Mouse (Mus musculus): ENCODE data around the gene Synpo2. TPM values are rescaled to one million over a fixed set of nuclear protein-coding genes. Genes with fewer than 3 reads are reported as not detected.
"Not testable (repeated sequence)": the region's sequence is repeated elsewhere in the genome, so short reads cannot be mapped to it uniquely, and the experiment has no call there.

Gene Synpo2
- polyA plus RNA-seq, 1 experiment from 2014 or later = 19.9 TPM

DNA sequence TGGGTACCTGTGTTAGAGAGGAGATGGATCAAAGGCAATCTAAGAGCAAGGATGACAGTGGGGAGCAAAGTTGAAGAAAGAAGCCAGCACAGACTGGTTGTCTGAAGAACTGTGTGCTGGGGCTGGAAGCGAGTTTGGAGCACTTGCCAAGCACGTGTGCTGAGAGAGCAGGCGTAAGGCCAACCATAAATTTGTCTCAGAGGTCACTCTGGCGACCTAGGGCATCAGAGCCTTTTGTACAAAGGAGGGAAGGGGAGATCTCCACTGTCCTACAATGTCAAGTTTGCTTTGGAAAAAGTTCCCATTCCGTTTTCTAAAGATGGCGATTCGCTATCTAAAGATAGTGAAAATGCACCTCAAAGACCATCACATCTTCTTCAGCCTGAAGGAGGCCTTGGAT, 107.9 kb downstream of the Synpo2 start:
- Histone ChIP-seq H3K36me3 (ENCODE audit: control insufficient read depth, insufficient read depth, low read length) (no peaks in the 10 kb centered on the region), H3K9ac (ENCODE audit: low read length) (no peak overlapping the region), H3K4me3 (ENCODE audit: low read depth, low read length) (no peak overlapping the region), H3K27me3 (ENCODE audit: control insufficient read depth, insufficient read depth, low read length) (no peaks in the 10 kb centered on the region), H3K4me1 (replicated peaks; ENCODE audit: control insufficient read depth, insufficient read depth) (no peaks in the 10 kb centered on the region), H3K9me3 (ENCODE audit: control insufficient read depth, low read length) (no peaks in the 10 kb centered on the region), H3K4me2 (replicated peaks; ENCODE audit: low read depth) (no peak overlapping the region), H3K27ac (replicated peaks) (no peak overlapping the region)
- ATAC-seq (ENCODE audit: low FRiP score, low TSS enrichment) (no peak), DNase-seq (ENCODE audit: low spot score) (no peak)
- WGBS = 64% methylated on average over 7 of the region's 7 CpGs
- TF ChIP-seq EP300 (optimal IDR thresholded peaks at IDR 0.05) (no peak), CTCF (IDR thresholded peaks at IDR 0.05; ENCODE audit: low read depth) (no peak)

DNA sequence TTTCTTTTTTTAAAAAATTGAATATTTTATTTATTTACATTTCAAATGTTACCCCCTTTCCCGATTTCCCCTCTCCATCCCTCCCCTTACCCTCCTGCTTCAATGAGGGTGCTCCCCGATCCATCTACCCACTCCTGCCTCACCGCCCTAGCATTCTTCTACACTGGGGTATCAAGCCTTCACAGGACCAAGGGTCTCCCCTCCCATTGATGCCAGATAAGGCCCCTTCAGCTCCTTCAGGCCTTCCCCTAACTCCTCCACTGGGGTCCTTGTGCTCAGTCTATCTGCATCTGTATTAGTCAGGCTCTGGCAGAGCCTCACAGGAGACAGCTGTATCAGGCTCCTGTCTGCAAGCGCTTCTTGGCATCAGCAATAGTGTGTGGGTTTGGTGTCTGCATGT, 109.2 kb downstream of the Synpo2 start:
- H3K9me3 ChIP-seq (ENCODE audit: control insufficient read depth, low read length); H3K27ac ChIP-seq (replicated peaks); H3K9ac ChIP-seq (ENCODE audit: low read length); H3K4me2 ChIP-seq (replicated peaks; ENCODE audit: low read depth); H3K4me1 ChIP-seq (replicated peaks; ENCODE audit: control insufficient read depth, insufficient read depth); H3K36me3 ChIP-seq (ENCODE audit: control insufficient read depth, insufficient read depth, low read length); H3K4me3 ChIP-seq (ENCODE audit: low read depth, low read length); DNase-seq (ENCODE audit: low spot score); ATAC-seq (ENCODE audit: low FRiP score, low TSS enrichment); H3K27me3 ChIP-seq (ENCODE audit: control insufficient read depth, insufficient read depth, low read length): not testable (repeated sequence)
- WGBS = 94% methylated on average over 4 of the region's 4 CpGs

DNA sequence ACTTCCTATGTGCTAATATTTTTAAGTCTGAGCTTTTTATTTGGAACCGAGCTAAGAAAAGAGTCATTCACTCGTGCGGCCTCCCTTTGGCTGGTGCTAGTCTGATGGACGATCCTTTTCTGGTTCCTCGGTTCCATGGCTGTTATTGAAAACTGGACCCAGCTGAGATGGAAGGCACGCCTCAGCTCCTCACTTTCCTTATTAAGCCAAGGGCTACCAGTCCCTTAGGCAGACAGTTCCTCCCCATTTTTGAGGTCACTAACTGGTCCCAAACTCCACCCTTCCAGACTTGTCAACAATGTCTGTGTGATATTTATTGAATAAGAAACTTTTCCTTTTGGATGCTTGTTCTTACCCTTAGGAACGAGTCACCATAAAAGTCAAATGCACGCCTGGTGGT, 112.1 kb downstream of the Synpo2 start:
- H3K27me3 ChIP-seq (ENCODE audit: control insufficient read depth, insufficient read depth, low read length) = no peaks in the 10 kb centered on the region

DNA sequence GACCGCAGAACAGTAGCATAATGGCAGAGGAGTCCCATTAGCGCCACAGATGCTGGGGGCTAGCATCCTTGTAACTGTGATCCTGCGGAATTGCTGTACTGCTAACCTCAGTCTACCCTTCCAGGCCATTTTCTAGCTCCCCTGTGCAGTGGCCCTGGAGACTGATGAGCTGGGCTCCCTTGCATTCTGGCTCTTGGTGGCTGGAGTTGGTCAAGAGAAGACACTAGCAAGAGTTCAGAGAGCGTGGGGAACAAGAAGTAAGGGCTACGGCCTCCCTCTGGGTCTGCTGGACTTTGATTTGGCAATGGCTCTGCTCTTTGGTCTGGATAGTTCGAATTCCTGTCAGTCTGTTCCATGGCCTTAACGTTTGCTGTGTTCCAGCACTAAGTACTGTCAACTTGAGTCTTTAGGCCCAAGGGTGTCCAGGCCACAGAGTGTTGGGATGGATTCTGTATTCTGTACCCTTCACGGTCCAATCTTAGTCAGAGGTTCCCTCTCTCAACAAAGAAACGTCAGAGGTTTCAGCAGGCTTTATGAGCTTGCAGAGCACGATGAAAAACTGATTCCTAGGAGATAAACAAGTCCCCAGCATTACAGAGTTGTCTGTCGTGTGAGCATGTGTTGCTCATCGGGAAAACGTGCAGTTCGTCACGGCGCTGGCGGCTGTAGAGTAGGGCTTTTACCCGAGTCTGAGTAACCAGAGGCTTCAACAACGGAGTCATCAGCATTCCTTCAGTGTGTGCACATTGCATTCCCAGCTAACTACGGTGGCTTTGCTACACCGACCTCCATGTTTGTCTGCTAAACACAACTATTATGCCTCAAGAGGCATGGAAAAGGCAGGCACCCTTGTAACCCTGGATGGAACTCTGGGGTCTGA, 113.6 kb downstream of the Synpo2 start:
- no peak for DNase-seq (ENCODE audit: low spot score)
- Histone ChIP-seq H3K4me1 (replicated peaks; ENCODE audit: control insufficient read depth, insufficient read depth) (no peaks in the 10 kb centered on the region), H3K36me3 (ENCODE audit: control insufficient read depth, insufficient read depth, low read length) (no peaks in the 10 kb centered on the region), H3K9me3 (ENCODE audit: control insufficient read depth, low read length) (no peaks in the 10 kb centered on the region), H3K4me3 (ENCODE audit: low read depth, low read length) (no peak overlapping the region), H3K27ac (replicated peaks) (peak overlapping the region; percentile 76), H3K4me2 (replicated peaks; ENCODE audit: low read depth) (no peak overlapping the region), H3K9ac (ENCODE audit: low read length) (no peak overlapping the region), H3K27me3 (ENCODE audit: control insufficient read depth, insufficient read depth, low read length) (no peaks in the 10 kb centered on the region)
- 50% methylated on average over 21 of the region's 21 CpGs for WGBS
- ATAC-seq (ENCODE audit: low FRiP score, low TSS enrichment) = peak; percentile 84
- no peak for TF ChIP-seq CTCF (IDR thresholded peaks at IDR 0.05; ENCODE audit: low read depth)
- no peak for TF ChIP-seq EP300 (optimal IDR thresholded peaks at IDR 0.05)

More for the DNA sequence above, 112.1 kb downstream of the Synpo2 start:
- TF ChIP-seq EP300 (optimal IDR thresholded peaks at IDR 0.05) (no peak), CTCF (IDR thresholded peaks at IDR 0.05; ENCODE audit: low read depth) (no peak)
- ATAC-seq (ENCODE audit: low FRiP score, low TSS enrichment) (no peak), DNase-seq (ENCODE audit: low spot score) (no peak)
- H3K4me1 ChIP-seq (replicated peaks; ENCODE audit: control insufficient read depth, insufficient read depth) = no peaks in the 10 kb centered on the region
- H3K9ac ChIP-seq (ENCODE audit: low read length) = no peak overlapping the region
- WGBS = 70% methylated on average over 8 of the region's 8 CpGs
- H3K9me3 ChIP-seq (ENCODE audit: control insufficient read depth, low read length) = no peaks in the 10 kb centered on the region
- H3K27ac ChIP-seq (replicated peaks) = peak overlapping the region; percentile 70
- no peak overlapping the region for H3K4me2 ChIP-seq (replicated peaks; ENCODE audit: low read depth)
- H3K36me3 ChIP-seq (ENCODE audit: control insufficient read depth, insufficient read depth, low read length) = no peaks in the 10 kb centered on the region
- no peak overlapping the region for H3K4me3 ChIP-seq (ENCODE audit: low read depth, low read length)

DNA sequence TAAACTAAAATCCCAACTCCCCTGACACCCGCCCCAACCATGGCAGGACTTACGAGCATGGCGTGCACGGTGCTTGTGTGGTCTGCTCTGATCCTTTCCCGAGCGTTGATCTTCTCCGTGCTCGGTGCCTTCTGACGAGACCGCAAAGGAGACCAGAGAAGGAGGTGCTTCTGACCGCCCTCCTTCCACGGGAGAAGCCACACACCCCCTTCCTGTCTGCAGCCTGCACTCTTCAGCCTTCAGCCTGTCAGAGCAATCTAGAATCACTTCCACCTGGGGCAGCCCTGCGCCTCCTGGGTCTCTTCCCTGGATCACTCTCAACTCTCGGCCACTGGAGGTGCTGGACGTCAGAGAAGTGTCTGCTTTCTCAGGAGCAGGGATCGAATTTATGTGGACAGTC, 119.0 kb downstream of the Synpo2 start:
- Histone ChIP-seq H3K4me2 (replicated peaks; ENCODE audit: low read depth) (peak overlapping the region; percentile 30), H3K36me3 (ENCODE audit: control insufficient read depth, insufficient read depth, low read length) (no peaks in the 10 kb centered on the region; the same call in 1 of the 2 replicates), H3K27me3 (ENCODE audit: control insufficient read depth, insufficient read depth, low read length) (no peaks in the 10 kb centered on the region), H3K9ac (ENCODE audit: low read length) (peak overlapping the region; percentile 41; the same call in 1 of the 2 replicates), H3K4me1 (replicated peaks; ENCODE audit: control insufficient read depth, insufficient read depth) (no peaks in the 10 kb centered on the region), H3K4me3 (ENCODE audit: low read depth, low read length) (peak overlapping the region; percentile 17; the same call in 1 of the 2 replicates), H3K27ac (replicated peaks) (peak overlapping the region; percentile 58), H3K9me3 (ENCODE audit: control insufficient read depth, low read length) (no peaks in the 10 kb centered on the region)
- ATAC-seq (ENCODE audit: low FRiP score, low TSS enrichment) = peak; percentile 48; the same call in 1 of the 2 replicates
- no peak for TF ChIP-seq EP300 (optimal IDR thresholded peaks at IDR 0.05)
- TF ChIP-seq CTCF (IDR thresholded peaks at IDR 0.05; ENCODE audit: low read depth) = 0 out of 2 replicates have a peak, but pooled peaks have one; percentile 2
- DNase-seq (ENCODE audit: low spot score) = peak; percentile 26
- WGBS = 25% methylated on average over 16 of the region's 16 CpGs
